9 mouse cellular contexts compared by ENCODE assay signal in genomic region chr11:103749306-103750089, GRCm38 (mm10). TPM values are rescaled to one million over a fixed set of nuclear protein-coding genes. Genes with fewer than 3 reads are reported as not detected.
DNase-seq lines count a peak whose midpoint lies in the region; ATAC-seq and TF ChIP-seq lines count a peak whose summit lies in the region.
"Had no signal": no experiment of that assay in that cellular context is flagged by ENCODE, and none has a peak within 500 bp of the region (broad histone marks: within the 10 kb centered on the region; RNA-seq: fewer than 3 reads in every experiment).

Gene Wnt9b (minus strand): TSS chr11:103749821.

- peaks cover 11% of the 10 kb centered on the region for H3K4me1 ChIP-seq in forebrain, embryonic 16.5 days (replicated peaks; ENCODE audit: control insufficient read depth, insufficient read depth, low read length)
- H3K4me1 ChIP-seq in kidney, postnatal 0 days (replicated peaks; ENCODE audit: insufficient read depth, low read length), result peaks cover 10% of the 10 kb centered on the region

- WGBS in forebrain, embryonic 16.5 days, result under 1% methylated on average over 50 of the region's 68 CpGs
- under 1% methylated on average over 65 of the region's 68 CpGs for WGBS in kidney, postnatal 0 days

- peak within 1 kb of the TSS; percentile 7 for H3K9ac ChIP-seq in forebrain, embryonic 16.5 days (replicated peaks; ENCODE audit: low read depth, low read length)
- H3K9ac ChIP-seq in kidney, postnatal 0 days (ENCODE audit: low read depth, low read length), result 0 out of 2 replicates have a peak within 1 kb of the TSS, but pooled peaks have one; percentile 42

- ATAC-seq in forebrain, embryonic 16.5 days, result 0 out of 2 replicates have a peak, but pooled peaks have one; percentile 18
- peak; percentile 82 for ATAC-seq in kidney, postnatal 0 days (replicated peaks; ENCODE audit: low FRiP score, low read depth)
- ATAC-seq in erythroblast, adult 5-6 weeks (replicated peaks; ENCODE audit: low FRiP score, poor library complexity, severe bottlenecking), result no peak

- H3K36me3 ChIP-seq in forebrain, embryonic 16.5 days (ENCODE audit: control insufficient read depth, insufficient read depth), result no peaks in the 10 kb centered on the region
- no peaks in the 10 kb centered on the region for H3K36me3 ChIP-seq in kidney, postnatal 0 days (ENCODE audit: insufficient read depth, low read length)

- no peaks in the 10 kb centered on the region for H3K9me3 ChIP-seq in forebrain, embryonic 16.5 days (ENCODE audit: control insufficient read depth, low read length)
- H3K9me3 ChIP-seq in kidney, postnatal 0 days (replicated peaks; ENCODE audit: low read length), result no peaks in the 10 kb centered on the region

- TF ChIP-seq CTCF in kidney, postnatal 0 days (IDR thresholded peaks at IDR 0.05; ENCODE audit: low read depth), result no peak

- H3K4me3 ChIP-seq in forebrain, embryonic 16.5 days (replicated peaks; ENCODE audit: low read length), result peak within 1 kb of the TSS; percentile 45
- peak within 1 kb of the TSS; percentile 47 for H3K4me3 ChIP-seq in kidney, postnatal 0 days (replicated peaks; ENCODE audit: low read depth, low read length)

- H3K4me2 ChIP-seq in forebrain, embryonic 16.5 days (ENCODE audit: low read length), result peak within 1 kb of the TSS; percentile 62
- H3K4me2 ChIP-seq in kidney, postnatal 0 days (ENCODE audit: low read length), result peak within 1 kb of the TSS; percentile 65

- H3K27ac ChIP-seq in forebrain, embryonic 16.5 days (ENCODE audit: low read length), result no peak within 1 kb of the TSS
- H3K27ac ChIP-seq in kidney, postnatal 0 days, result no peak within 1 kb of the TSS

- DNase-seq in cerebellum, postnatal 10 days, result peak; percentile 56 to 62
- no peak for DNase-seq in cerebellum, adult 9-11 months
- DNase-seq in ZHBTc4 (ENCODE audit: low read depth, low spot score), result peak; percentile 84
- peak; percentile 39 for DNase-seq in kidney, postnatal 0 days (ENCODE audit: low spot score)
- DNase-seq in lung, postnatal 4 days, result peak; percentile 41 to 58
- DNase-seq in right cerebral cortex, postnatal 36 days (ENCODE audit: low spot score in 2 of 2), result no peak

- peaks cover 67% of the 10 kb centered on the region for H3K27me3 ChIP-seq in forebrain, embryonic 16.5 days (replicated peaks; ENCODE audit: control insufficient read depth, insufficient read depth, low read length)
- peaks cover 51% of the 10 kb centered on the region for H3K27me3 ChIP-seq in kidney, postnatal 0 days (ENCODE audit: insufficient read depth, low read length)

RNA-seq across cellular contexts. Expression of gene Wnt9b, which starts in this region (rescaled TPM):
- polyA plus RNA-seq in forebrain, embryonic 16.5 days (2015; fragmentation: Nextera tagmentation; extraction: Ambion mirVana), result 0.16 TPM in 1 of 2 replicates, not detected in the other
- 10.4 and 12.5 TPM in 2 replicates for polyA plus RNA-seq in kidney, postnatal 0 days (2015; fragmentation: Nextera tagmentation; extraction: Ambion mirVana)
- total RNA-seq in erythroblast, adult 5-6 weeks (2015; ENCODE audit: low replicate concordance), result not detected in 2 replicates
- not detected in 2 replicates for total RNA-seq in erythroblast, adult 5-6 weeks (2017; ENCODE audit: low replicate concordance)
- polyA plus RNA-seq: C2C12 had no signal

Comparison
In these comparisons a context has a peak if more than half of its experiments do, and no peak if none do; other contexts are left out.
1. DNase-seq: peak in cerebellum, postnatal 10 days (2 of 2), ZHBTc4 (single experiment), kidney, postnatal 0 days (single experiment) and lung, postnatal 4 days (2 of 2); none in cerebellum, adult 9-11 months (single experiment) and right cerebral cortex, postnatal 36 days (0 of 2).
2. Peak in ATAC-seq, H3K4me3 ChIP-seq, H3K9ac ChIP-seq and H3K4me2 ChIP-seq in forebrain, embryonic 16.5 days; RNA of the gene not detected or under 1 TPM.